Mouse (Mus musculus) MN1 (cell line): ENCODE measurements at regions not wholly inside any gene's neighbourhood (a gene's known extent, or its start where the extent isn't known, plus 50 kb on each side); places are given as distances from the start of the nearest gene placed in this dataset.

Experiments used
- DNase-seq: peaks from one replicate; pipeline ENCODE4 v3.0.0-alpha.2; 2016; ENCODE audit warnings: low spot score

DNA sequence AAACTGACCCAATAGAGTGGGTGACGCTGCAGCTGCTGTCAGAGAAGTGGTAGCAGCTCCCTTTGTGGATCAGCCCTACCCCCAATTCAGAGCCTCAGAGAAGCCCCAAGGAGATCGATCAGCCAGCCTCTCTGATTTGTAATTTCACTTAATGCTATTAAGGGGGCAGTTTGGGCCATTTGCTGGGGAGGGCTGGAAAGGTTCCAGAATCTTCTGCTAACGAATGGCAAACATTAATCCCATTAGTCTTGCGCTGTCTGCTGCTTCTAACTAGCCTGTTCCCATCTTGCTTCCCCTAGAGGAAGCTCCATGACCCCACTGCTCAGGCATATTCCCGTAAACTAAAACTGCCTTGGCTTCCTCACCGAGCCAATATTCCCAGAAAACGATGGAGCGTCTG is 59.9 kb upstream of the Lrrn2 start:
- no peak for DNase-seq

DNA sequence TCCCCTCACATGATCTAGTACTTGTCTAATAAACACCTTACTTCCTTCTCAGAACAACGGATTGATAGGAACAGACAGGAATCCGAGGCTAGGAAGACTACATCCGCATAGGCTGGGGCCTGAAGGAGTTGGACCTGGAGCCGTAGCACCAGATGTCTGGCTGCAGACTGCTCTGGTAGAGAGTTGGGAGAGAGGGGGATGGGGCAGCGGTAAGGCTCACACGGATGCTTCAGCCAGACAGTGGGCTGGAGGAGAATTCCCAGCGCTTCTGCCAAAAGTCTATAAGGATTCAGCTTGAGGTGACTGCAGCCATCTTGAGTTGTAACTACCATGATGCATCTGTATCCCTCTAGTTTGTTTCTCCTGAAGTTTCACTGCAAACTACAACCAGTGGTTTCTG is 61.8 kb upstream of the Lrrn2 start:
- DNase-seq, result peak; percentile 7

DNA sequence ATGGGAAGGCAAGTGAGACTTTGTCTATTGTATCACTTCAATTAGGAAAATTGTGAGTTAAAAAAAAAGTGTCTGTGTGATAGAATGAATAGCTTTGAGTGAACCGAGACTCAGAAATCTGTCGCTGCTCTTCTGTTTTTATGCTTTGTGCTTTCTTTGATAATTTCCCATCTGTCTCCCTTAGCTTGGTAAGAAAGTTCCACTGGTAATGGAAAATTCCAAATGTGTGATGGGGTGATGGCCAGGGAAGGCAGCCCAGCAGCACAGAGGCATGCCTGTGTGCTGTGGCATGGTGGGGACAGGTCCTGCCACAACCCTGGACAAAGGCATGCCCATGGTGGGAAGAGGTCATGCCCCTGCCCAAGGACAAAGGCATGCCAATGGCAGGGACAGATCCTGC is 62.7 kb upstream of the Lrrn2 start:
- DNase-seq, result no peak

DNA sequence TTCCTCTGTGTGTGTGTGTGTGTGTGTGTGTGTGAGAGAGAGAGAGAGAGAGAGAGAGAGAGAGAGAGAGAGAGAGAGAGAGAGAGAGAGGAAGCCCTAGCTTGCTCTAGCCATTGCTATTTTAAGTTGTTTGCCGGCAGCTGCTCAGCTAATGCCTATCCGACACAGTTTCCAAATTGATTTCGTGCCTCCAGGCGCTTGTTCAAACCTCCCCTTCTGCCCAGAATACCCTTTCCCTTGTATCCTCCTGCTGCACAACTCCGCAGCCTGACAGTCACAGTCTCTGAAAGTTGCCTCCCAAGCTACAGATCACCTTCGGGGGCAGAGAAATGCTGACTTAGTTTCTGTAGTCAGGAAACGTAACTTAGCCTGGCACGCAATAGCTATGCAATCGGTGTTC is 63.9 kb upstream of the Nfasc start:
- no peak for DNase-seq

DNA sequence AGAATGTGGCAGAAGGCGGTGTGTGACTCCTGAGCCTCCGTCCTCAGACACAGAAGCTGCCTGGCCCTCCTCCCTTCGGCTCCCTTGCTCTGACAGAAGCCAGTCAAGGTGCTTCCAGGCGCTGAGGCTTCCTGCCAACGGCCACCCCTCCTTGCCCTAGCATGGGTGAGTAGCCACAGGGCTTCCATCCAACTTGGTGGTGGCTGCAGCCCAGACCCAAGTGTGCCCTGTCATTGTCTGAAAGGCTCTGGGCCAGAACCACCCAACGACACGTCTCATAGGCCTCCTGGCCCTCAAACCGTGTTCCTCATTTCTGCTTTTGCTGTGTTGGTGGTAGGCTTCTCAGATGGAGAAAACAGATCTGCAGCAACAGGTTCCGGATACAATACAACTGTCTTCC is 62.2 kb upstream of the Nfasc start:
- DNase-seq, result no peak

DNA sequence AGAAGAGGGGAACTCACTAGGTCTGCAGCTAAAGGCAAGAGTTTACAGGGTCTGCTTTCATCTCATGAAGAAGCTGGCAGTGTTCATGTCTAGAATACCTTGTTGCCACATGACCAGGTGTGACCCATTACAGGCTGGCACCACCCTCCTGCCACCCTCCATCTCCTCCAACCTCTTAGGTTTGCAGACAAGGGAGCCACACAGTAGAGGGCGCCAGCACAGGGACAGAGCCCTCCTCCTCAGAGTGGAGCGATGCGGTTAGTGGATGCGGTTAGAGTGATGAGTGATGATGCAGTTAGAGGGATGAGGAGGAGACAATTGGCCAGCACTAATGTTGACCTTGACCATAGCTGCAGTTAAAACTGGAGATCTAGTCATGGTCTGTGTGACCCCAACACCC is 60.8 kb upstream of the Nfasc start:
- no peak for DNase-seq

DNA sequence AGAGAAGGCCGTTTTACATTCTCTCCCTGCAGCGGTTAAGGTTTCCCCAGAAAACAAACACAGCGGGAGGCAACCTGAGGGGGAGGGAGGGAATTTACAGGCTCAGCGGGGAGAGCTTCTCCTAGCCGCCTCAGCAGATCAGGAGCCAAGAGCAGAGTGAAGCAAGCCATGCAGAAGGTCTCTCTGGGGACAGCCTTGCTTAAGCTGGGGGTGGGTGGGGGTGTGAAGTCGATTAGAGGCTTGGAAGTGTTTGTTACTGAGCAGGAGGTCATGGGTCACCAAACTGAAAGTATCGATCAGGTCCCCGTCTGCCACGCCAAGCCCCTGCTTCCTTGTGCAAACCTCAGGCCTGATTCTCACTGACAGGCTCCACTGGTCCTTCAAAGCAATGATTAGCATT is 58.7 kb upstream of the Nfasc start:
- no peak for DNase-seq

DNA sequence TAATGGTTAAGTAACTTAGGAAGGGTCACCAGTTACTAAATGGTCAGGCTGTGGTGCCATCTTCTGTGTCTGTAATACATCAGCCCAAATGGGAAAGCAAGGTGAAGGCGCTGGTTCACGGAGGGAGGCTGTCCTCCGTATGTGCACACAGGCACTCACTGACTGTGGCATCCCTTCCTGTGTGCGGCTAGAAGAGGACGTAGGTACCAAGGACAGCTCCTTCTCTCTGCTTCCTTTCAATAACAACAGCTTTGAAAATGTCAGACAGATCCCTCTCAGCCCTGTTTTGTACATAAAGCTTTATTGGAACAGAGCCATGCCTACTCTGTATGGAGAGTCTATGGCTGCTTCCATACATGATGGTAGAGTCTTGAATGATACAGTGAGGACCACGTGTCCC is 57.7 kb upstream of the Nfasc start:
- DNase-seq, result no peak

DNA sequence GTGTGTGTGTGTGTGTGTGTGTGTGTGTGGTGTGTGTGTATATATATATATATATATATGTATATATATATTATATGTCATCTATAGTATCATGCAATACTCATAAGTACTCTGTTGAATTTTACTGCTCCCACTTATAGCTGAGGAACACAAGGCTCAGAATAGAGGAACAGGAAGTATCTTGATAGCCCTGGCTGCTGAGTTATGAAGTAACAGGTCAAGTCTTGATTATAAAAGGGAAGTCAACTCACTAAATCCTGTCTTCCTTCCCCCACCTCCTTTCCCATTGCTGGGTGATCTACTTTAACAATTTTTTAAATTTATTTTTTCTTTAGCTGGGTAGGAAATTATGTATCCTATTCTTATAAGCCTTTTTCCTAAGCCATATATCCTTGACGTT is 52.9 kb upstream of the Nfasc start:
- DNase-seq, result no peak
